Mouse (Mus musculus) ZHBTc4 (cell line): Measurements from ENCODE around the gene Daw1.
A peak's percentile ranks its signal among the peaks of the same experiment; 100 is the strongest.

ENCODE experiments used
- DNase-seq: peaks from one replicate; pipeline ENCODE4 v3.0.0-alpha.2; 2011; ENCODE audit warnings: low read depth, low spot score

Gene Daw1

GRCm38 (mm10) chr1:83187154-83187553, 27.6 kb downstream of the Daw1 start:
- peak; percentile 53 for DNase-seq

- DNase-seq: no peak
Measured at GRCm38 (mm10) chr1:83209981-83210380, 50.4 kb downstream of the Daw1 start.

GRCm38 (mm10) chr1:83218260-83218659, 58.7 kb downstream of the Daw1 start:
- DNase-seq: no peak

GRCm38 (mm10) chr1:83223072-83223471, 63.5 kb downstream of the Daw1 start:
- peak; percentile 7 for DNase-seq

GRCm38 (mm10) chr1:83224423-83224960, 64.9 kb downstream of the Daw1 start:
- no peak for DNase-seq

- no peak for DNase-seq
Measured at GRCm38 (mm10) chr1:83227946-83228345, 68.4 kb downstream of the Daw1 start.

- no peak for DNase-seq
Measured at GRCm38 (mm10) chr1:83248235-83248746, 88.7 kb downstream of the Daw1 start.

GRCm38 (mm10) chr1:83251746-83252145, 92.2 kb downstream of the Daw1 start:
- DNase-seq: no peak
